Mouse (Mus musculus) bone marrow macrophage, adult 2 months (primary cell): Measurements from ENCODE around the gene Prss16. TPM values are rescaled to one million over a fixed set of nuclear protein-coding genes. Genes with fewer than 3 reads are reported as not detected.

Experiments
- H3K27ac ChIP-seq: 2 replicates; pipeline ENCODE4 v1.5.1; 2012; ENCODE audit warnings: low read depth, low read length; ENCODE audit not compliant: insufficient read depth
- H3K4me1 ChIP-seq: 2 replicates; pipeline ENCODE4 v1.6.1; 2012; ENCODE audit warnings: low read length; ENCODE audit not compliant: control insufficient read depth, insufficient read depth
- H3K4me3 ChIP-seq: 2 replicates; pipeline ENCODE4 v1.5.1; 2012; ENCODE audit warnings: mild to moderate bottlenecking, low read length, moderate library complexity; ENCODE audit not compliant: insufficient read depth
- CTCF ChIP-seq: IDR thresholded peaks from 2 replicates; pipeline ENCODE4 v1.5.1; 2012; ENCODE audit warnings: low read depth, mild to moderate bottlenecking, low read length, moderate library complexity
- POLR2A ChIP-seq: IDR thresholded peaks from 2 replicates; pipeline ENCODE4 v1.6.1; 2012; ENCODE audit warnings: mild to moderate bottlenecking, low read depth, low read length, borderline replicate concordance
- polyA plus RNA-seq: library from polyadenylated mRNA; stranded (reverse); fragments of >200 nt; gene quantifications from 2 replicates; pipeline ENCODE4 v1.2.4, GENCODE M21; 2012; ENCODE audit not compliant: missing spikeins, insufficient read depth, insufficient read length

The Prss16 gene
- polyA plus RNA-seq, 1 experiment, result 3.4 TPM

DNA sequence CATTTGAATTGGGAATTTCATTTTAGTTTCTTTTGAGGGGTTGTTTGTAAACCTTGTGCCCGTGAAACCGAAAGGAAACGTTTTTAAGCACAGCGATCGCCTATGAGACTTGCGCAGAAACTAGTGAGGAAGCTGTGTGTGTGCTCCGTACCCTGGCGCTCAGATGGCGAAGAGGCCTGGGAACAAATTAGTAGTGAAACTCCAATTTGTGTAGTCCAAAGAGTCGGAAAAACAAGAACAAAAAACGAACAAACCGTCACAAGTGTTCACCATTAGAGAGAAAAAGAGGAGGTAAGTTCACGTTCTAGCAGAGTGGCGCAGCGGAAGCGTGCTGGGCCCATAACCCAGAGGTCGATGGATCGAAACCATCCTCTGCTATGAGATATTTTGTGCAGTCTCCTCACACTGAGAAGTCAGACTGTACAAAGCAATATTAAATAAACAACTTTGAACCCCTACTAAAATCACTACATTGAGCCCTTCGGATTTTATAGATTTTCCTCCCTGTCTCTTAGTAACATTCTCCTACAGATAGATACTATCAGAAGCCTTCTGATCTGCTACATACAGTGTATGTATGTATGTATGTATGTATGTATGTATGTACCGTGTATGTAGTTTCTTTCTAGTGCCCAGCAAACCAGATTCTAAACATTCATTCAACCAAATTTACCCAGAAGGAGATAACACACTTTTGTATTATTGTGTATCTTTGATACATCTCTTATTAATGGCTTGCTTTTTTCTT, 34.6 kb downstream of the Prss16 start:
- no peak for TF ChIP-seq CTCF
- TF ChIP-seq POLR2A, result no peak
- H3K27ac ChIP-seq, result peak overlapping the region; percentile 81
- H3K4me3 ChIP-seq, result peak overlapping the region; percentile 77
- no peaks in the 10 kb centered on the region for H3K4me1 ChIP-seq

DNA sequence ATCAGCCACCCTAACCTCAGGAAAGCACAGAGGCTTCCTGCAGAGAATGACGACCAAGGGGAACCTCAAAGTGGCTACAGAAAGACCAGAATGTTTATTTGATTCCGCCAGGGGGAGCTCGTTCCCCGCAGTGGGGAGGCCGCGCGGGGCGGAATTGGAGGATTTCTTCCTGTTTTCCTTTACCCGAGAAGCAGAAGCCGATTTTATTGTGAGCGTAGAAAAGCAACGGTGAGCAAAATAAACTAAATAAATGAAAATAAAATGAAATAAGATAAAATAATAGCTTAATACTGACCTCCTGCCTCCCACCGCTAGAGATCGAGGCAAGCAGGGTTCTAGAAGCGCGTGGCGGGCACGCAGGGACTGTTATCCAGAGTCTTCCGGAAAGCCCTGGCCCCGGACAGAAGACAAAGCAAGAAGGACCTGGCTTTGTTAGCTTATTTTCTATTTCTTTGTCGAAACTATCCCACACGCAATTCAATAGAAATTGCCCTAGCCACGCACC, 35.3 kb downstream of the Prss16 start:
- TF ChIP-seq POLR2A, result no peak
- peak; percentile 90 for TF ChIP-seq CTCF
- peak overlapping the region; percentile 81 for H3K27ac ChIP-seq
- peak overlapping the region; percentile 77 for H3K4me3 ChIP-seq
- no peaks in the 10 kb centered on the region for H3K4me1 ChIP-seq

DNA sequence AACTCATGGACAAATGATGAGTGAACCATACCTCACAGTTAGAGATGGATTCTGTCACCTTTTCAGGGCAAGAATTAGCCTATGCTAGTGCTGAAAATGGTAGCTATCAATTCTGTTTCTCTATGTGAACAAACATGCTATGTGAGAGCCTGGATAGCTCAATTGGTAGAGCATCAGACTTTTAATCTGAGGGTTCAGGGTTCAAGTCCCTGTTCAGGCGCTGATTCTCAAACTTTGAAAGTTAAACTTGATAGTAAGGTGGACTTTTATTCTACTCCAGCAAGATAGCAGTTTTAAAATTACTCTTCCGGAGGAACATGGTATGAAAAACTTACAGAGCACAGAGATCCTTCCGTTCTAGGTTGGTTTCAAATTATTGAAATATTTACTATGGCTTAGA, 37.9 kb downstream of the Prss16 start:
- Histone ChIP-seq H3K4me1 (no peaks in the 10 kb centered on the region), H3K4me3 (no peak overlapping the region), H3K27ac (no peak overlapping the region)
- TF ChIP-seq POLR2A (no peak), CTCF (no peak)

DNA sequence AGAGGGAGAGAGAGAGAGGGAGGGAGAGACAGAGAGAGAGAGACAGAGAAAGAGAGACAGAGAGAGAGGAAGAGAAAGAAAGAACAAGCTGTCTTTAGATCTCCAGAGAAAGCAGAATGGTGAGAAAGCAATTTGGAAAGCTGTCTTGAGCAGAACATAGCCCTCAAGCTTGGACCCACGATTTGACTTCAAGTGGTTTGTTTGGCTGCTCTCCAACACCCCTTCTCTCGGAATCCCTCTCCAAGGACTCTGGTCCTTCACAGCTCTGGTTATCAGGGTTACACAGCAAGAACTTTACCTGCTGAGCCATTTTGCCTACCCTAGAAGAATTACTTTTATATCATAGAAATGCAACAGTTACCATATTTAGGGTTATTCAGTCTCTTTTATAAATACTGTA, 39.7 kb downstream of the Prss16 start:
- no peak overlapping the region for H3K4me3 ChIP-seq
- no peaks in the 10 kb centered on the region for H3K4me1 ChIP-seq
- H3K27ac ChIP-seq, result no peak overlapping the region
- TF ChIP-seq POLR2A (no peak), CTCF (no peak)

DNA sequence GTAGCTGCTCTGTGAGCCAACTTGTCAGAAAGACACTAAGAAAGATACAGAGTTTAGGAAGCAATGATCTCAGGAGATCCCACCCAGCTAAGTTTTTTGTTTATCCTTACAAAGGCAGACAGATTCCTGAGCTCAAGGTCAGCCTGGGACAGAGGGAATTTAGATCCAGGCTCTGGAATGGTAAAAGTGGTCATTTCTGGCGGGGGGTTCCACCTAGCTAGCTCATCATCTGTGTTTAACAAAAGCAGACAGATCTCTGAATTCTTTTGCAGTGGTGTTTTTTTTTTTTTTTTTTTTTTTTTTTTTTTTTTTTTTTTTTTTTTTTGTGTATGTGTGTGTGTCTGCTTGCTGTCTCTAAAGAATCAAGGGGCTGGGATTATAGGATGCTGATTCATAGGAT, 40.3 kb downstream of the Prss16 start:
- Histone ChIP-seq H3K4me3 (no peak overlapping the region), H3K4me1 (no peaks in the 10 kb centered on the region), H3K27ac (no peak overlapping the region)
- TF ChIP-seq POLR2A (no peak), CTCF (no peak)

Other genes with a start within 250 kb of the Prss16 start
- 0.82 and 2.1 TPM in 2 replicates for gene Hist1h1b, start 229.1 kb downstream of the Prss16 start, polyA plus RNA-seq
- gene Hist1h3i, start 226.4 kb downstream of the Prss16 start, polyA plus RNA-seq, result 3.9 and 4.4 TPM in 2 replicates
- gene Hist1h2an, start 222.5 kb downstream of the Prss16 start, polyA plus RNA-seq, result not detected in 2 replicates
- not detected in 2 replicates for gene Hist1h2bp, start 222.3 kb downstream of the Prss16 start, polyA plus RNA-seq
- 3.2 and 6.5 TPM in 2 replicates for gene Hist1h2bq, start 199.5 kb downstream of the Prss16 start, polyA plus RNA-seq
- not detected in 2 replicates for gene Hist1h2ao, start 199.3 kb downstream of the Prss16 start, polyA plus RNA-seq
- gene Hist1h4m, start 198.0 kb downstream of the Prss16 start, polyA plus RNA-seq, result 5.2 and 6.8 TPM in 2 replicates
- gene Hist1h4n, start 177.5 kb downstream of the Prss16 start, polyA plus RNA-seq, result not detected in 2 replicates
- 14.7 and 15.1 TPM in 2 replicates for gene Hist1h2ap, start 176.2 kb downstream of the Prss16 start, polyA plus RNA-seq
- 4.5 and 8.6 TPM in 2 replicates for gene Hist1h2br, start 176.0 kb downstream of the Prss16 start, polyA plus RNA-seq
- gene Zfp184, start 64.6 kb downstream of the Prss16 start, polyA plus RNA-seq, result 0.25 and 0.76 TPM in 2 replicates
- gene Pom121l2, start 28.5 kb downstream of the Prss16 start, polyA plus RNA-seq, result not detected in 2 replicates
- not detected in 2 replicates for gene Hist1h2ah, start 25.8 kb upstream of the Prss16 start, polyA plus RNA-seq
- 2.9 and 5.5 TPM in 2 replicates for gene Hist1h2bk, start 26.1 kb upstream of the Prss16 start, polyA plus RNA-seq
- gene Hist1h4i, start 31.6 kb upstream of the Prss16 start, polyA plus RNA-seq, result 7.5 and 8.2 TPM in 2 replicates
- 5.0 and 7.4 TPM in 2 replicates for gene Hist1h2ag, start 33.2 kb upstream of the Prss16 start, polyA plus RNA-seq
- 1.4 and 4.4 TPM in 2 replicates for gene Hist1h2bj, start 33.5 kb upstream of the Prss16 start, polyA plus RNA-seq
- not detected in 2 replicates for gene Vmn1r188, start 74.7 kb upstream of the Prss16 start, polyA plus RNA-seq
- gene Vmn1r189, start 96.1 kb upstream of the Prss16 start, polyA plus RNA-seq, result not detected in 2 replicates
- not detected in 2 replicates for gene Vmn1r191, start 174.2 kb upstream of the Prss16 start, polyA plus RNA-seq
- gene Vmn1r192, start 181.4 kb upstream of the Prss16 start, polyA plus RNA-seq, result not detected in 2 replicates
- not detected in 2 replicates for gene Vmn1r193, start 213.4 kb upstream of the Prss16 start, polyA plus RNA-seq
- not detected in 2 replicates for gene Vmn1r194, start 234.5 kb upstream of the Prss16 start, polyA plus RNA-seq